Mouse (Mus musculus) CD4-positive, CD25-positive, alpha-beta regulatory T cell, adult 2 months (primary cell): ENCODE measurements around the gene Rps26.

Experiments used
- DNase-seq: peaks from one replicate; pipeline ENCODE4 v3.0.0-alpha.2; 2012; ENCODE audit warnings: low read depth, low spot score

Rps26 gene

GRCm38 (mm10) chr10:128612433-128613153 is 14.0 kb downstream of the Rps26 start:
- peak; percentile 93 for DNase-seq

- DNase-seq: no peak
These were observed 20.1 kb downstream of the Rps26 start for GRCm38 (mm10) chr10:128606483-128606882.

GRCm38 (mm10) chr10:128602470-128603128 is 23.9 kb downstream of the Rps26 start:
- no peak for DNase-seq

- DNase-seq: no peak
These were observed 25.0 kb downstream of the Rps26 start for GRCm38 (mm10) chr10:128601499-128601898.

GRCm38 (mm10) chr10:128598476-128598875 is 28.1 kb downstream of the Rps26 start:
- DNase-seq: no peak

- no peak for DNase-seq
These were observed 33.8 kb downstream of the Rps26 start for GRCm38 (mm10) chr10:128592797-128593196.

- no peak for DNase-seq
These were observed 35.1 kb downstream of the Rps26 start for GRCm38 (mm10) chr10:128591436-128591835.

- peak; percentile 62 for DNase-seq
These were observed 36.3 kb downstream of the Rps26 start for GRCm38 (mm10) chr10:128590193-128590690.

GRCm38 (mm10) chr10:128589464-128590192 is 36.9 kb downstream of the Rps26 start, which contains the start of gene Erbb3:
TSS of gene Erbb3 (minus strand) at chr10:128589652.
- DNase-seq: peak; percentile 63

GRCm38 (mm10) chr10:128588775-128589463 is 37.6 kb downstream of the Rps26 start:
- no peak for DNase-seq

GRCm38 (mm10) chr10:128588136-128588535 is 38.4 kb downstream of the Rps26 start:
- no peak for DNase-seq

- DNase-seq: no peak
These were observed 38.9 kb downstream of the Rps26 start for GRCm38 (mm10) chr10:128587697-128588096.

- DNase-seq: no peak
These were observed 39.4 kb downstream of the Rps26 start for GRCm38 (mm10) chr10:128587120-128587519.

GRCm38 (mm10) chr10:128586546-128586945 is 40.0 kb downstream of the Rps26 start:
- no peak for DNase-seq

- peak; percentile 19 for DNase-seq
These were observed 42.2 kb downstream of the Rps26 start for GRCm38 (mm10) chr10:128584386-128584785.

GRCm38 (mm10) chr10:128583644-128584043 is 42.9 kb downstream of the Rps26 start:
- no peak for DNase-seq

GRCm38 (mm10) chr10:128579731-128580130 is 46.8 kb downstream of the Rps26 start:
- no peak for DNase-seq

- no peak for DNase-seq
These were observed 47.2 kb downstream of the Rps26 start for GRCm38 (mm10) chr10:128579298-128579697.

GRCm38 (mm10) chr10:128578330-128578729 is 48.2 kb downstream of the Rps26 start:
- peak; percentile 44 for DNase-seq

- peak; percentile 34 for DNase-seq
These were observed 51.5 kb downstream of the Rps26 start for GRCm38 (mm10) chr10:128575063-128575462.
